Mouse (Mus musculus): Measurements from ENCODE around the gene D3Ertd254e. TPM values are rescaled to one million over a fixed set of nuclear protein-coding genes. Genes with fewer than 3 reads are reported as not detected.

Gene D3Ertd254e
- total RNA-seq, 2 experiments from 2014 or later: 17.7 to 19.6 TPM

DNA sequence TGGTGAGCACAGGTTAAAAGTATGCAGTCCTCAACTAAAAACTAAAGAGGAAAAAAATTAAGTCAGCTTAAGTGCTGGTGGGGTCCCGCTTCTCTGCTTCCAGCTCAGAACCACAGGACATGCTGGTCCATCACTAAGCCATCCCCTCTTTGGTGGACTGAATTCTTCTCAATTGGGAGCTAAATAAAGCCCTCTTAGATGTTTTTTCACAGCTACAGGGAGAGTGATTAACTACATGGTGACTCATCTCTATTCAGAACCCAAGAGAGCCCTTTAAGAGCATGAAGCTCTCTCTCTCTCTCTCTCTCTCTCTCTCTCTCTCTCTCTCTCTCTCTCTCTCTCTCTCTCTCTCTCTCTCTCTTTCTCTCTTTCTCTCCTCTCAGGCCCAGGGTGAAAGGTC lies 20.5 kb downstream of the D3Ertd254e start:
- intact Hi-C loops (cut with DNase I): no loop called here
- Histone ChIP-seq H3K27ac (no peak overlapping the region), H3K4me3 (no peak overlapping the region)
- TF ChIP-seq CTCF (IDR thresholded peaks at IDR 0.05): no peak
- DNase-seq (ENCODE audit: extremely low spot score in 1 of 2, low spot score in 2 of 2): no peak

DNA sequence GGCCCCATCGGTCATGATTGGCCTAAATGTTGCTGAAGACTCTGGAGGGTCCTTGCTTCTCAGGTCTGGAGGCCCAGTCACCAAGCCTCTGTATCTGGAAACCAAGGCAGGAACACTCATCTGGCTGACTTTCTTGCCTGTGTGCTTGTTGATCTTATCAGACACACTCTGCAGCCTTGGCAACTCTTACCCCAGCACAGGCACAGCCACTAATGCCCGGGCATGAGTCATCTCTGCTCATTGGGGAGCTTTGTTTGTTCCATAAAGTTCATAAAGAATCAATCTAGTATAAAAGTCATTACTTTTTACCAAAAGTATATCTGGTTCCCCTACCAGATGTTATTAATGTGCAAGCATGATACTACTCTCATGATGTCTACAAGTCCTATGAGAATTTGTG lies 22.9 kb downstream of the D3Ertd254e start:
- intact Hi-C loops (cut with DNase I): no loop called here
- no peak for TF ChIP-seq CTCF (IDR thresholded peaks at IDR 0.05)
- Histone ChIP-seq H3K4me3 (no peak overlapping the region), H3K27ac (no peak overlapping the region)
- DNase-seq (ENCODE audit: extremely low spot score in 1 of 2, low spot score in 2 of 2): no peak

DNA sequence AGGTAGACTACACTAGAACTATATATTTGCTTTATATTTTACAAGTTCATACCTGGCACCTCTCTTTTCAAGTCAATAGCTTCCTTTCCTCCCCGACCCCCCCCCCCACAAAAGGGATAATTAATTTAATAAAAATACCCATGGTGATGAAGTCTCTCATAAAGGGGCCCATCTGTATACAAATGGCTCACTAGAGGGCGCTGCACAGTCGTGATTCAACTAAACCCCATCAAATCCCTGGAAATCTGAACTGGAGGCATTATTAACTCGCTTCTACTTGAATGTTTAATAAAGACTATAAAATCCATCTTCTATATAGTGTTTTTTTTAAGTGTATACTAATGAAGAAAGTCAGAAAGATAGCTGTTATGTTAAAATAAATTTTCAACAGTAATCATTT lies 30.7 kb downstream of the D3Ertd254e start:
- intact Hi-C loops (cut with DNase I): loop anchor here (1.0 kb wide), 1 partner anchor 314 kb away; no protein-coding TSS in a partner anchor
- peak; percentile 48 to 49 for DNase-seq (ENCODE audit: extremely low spot score in 1 of 2, low spot score in 2 of 2)
- peak; percentile 64 for TF ChIP-seq CTCF (IDR thresholded peaks at IDR 0.05)
- Histone ChIP-seq H3K4me3 (no peak overlapping the region), H3K27ac (no peak overlapping the region)

DNA sequence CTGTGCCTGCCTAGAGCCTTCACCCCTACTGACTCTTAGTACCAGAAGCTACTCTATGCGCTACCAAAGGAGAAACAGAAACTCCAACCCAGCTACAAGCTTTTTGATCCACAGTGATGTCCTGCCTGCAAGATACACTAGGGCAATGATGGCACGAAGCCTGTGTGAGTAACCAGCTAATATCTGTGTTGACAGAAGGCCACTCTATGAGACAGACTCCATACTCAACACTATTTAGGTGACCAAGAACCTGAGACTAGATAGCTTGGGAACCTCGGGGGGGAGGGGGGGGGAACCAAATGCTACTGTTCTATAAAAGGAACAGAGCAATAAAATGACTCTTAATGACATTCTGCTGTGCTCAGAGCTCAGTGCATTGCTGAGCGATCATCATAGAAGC lies 35.7 kb downstream of the D3Ertd254e start:
- no peak overlapping the region for H3K27ac ChIP-seq
- no peak for TF ChIP-seq CTCF (IDR thresholded peaks at IDR 0.05)
- no peak for DNase-seq (ENCODE audit: extremely low spot score in 1 of 2, low spot score in 2 of 2)
- intact Hi-C loops (cut with DNase I): no loop called here
- no peak overlapping the region for H3K4me3 ChIP-seq

DNA sequence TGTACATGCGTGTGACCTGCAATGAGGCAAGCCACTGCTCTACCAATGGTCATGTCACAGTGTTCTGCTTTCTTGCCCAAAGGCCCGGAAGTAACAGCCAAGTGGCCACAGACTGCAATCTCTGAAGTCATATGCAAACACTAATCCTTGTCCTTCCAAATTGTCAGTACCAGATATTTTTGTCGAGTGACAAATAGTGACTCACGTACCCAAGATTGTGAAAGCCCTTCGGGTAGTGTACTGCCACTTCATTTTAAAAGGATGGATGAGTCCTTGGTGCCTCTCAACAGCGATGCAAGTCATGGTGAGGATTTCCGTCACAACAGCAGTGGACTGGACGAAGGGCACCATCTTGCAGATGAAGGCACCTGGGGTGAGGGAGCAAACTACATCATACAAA lies 38.4 kb downstream of the D3Ertd254e start:
- no peak for DNase-seq (ENCODE audit: extremely low spot score in 1 of 2, low spot score in 2 of 2)

DNA sequence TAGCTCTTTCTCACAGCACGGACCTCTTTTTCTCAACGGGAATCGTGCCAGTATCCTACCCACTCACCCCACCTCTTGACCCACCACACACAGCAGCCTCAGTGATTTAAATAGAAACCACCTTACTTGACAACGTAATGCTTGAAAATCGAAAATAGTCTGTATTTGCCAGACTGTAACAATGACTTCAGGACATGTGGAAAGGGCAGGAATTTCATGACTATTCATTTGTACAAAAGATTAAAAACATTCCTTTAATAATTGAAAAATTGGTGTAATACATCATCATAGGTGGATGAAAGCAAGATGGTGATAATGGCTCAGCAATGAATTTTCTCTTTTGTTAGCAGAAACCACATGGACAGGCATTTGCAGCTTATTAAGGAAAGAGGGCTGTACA lies 50.3 kb downstream of the D3Ertd254e start:
- intact Hi-C loops (cut with DNase I): no loop called here

More for the DNA sequence above, 38.4 kb downstream of the D3Ertd254e start:
- intact Hi-C loops (cut with DNase I): no loop called here
- Histone ChIP-seq H3K27ac (no peak overlapping the region), H3K4me3 (no peak overlapping the region)
- no peak for TF ChIP-seq CTCF (IDR thresholded peaks at IDR 0.05)

DNA sequence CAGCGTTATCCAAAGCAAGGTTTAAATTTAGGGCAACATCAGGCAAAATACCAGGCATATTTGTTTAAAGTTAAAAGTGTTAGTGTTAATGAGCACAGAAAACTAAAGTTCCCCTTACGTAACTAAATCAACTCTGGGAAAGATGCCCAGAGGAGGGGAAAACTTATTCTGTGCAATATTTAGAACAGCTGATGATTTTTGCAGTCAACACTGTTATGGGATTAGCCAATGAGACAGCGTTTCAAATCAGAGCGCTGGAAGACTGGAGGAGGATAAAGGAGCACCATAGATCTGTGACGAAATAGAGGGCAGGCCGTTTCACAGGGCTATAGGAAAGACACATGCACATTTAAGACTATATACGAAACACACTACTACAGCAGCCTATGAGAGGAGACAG lies 52.1 kb downstream of the D3Ertd254e start:
- H3K4me3 ChIP-seq: no peak overlapping the region
- no peak for TF ChIP-seq CTCF (IDR thresholded peaks at IDR 0.05)
- intact Hi-C loops (cut with DNase I): no loop called here
- no peak for DNase-seq (ENCODE audit: extremely low spot score in 1 of 2, low spot score in 2 of 2)
- H3K27ac ChIP-seq: peak overlapping the region; percentile 24; the same call in 1 of the 2 replicates

More for the DNA sequence above, 50.3 kb downstream of the D3Ertd254e start:
- DNase-seq (ENCODE audit: extremely low spot score in 1 of 2, low spot score in 2 of 2): no peak
- Histone ChIP-seq H3K4me3 (no peak overlapping the region), H3K27ac (no peak overlapping the region)
- no peak for TF ChIP-seq CTCF (IDR thresholded peaks at IDR 0.05)

DNA sequence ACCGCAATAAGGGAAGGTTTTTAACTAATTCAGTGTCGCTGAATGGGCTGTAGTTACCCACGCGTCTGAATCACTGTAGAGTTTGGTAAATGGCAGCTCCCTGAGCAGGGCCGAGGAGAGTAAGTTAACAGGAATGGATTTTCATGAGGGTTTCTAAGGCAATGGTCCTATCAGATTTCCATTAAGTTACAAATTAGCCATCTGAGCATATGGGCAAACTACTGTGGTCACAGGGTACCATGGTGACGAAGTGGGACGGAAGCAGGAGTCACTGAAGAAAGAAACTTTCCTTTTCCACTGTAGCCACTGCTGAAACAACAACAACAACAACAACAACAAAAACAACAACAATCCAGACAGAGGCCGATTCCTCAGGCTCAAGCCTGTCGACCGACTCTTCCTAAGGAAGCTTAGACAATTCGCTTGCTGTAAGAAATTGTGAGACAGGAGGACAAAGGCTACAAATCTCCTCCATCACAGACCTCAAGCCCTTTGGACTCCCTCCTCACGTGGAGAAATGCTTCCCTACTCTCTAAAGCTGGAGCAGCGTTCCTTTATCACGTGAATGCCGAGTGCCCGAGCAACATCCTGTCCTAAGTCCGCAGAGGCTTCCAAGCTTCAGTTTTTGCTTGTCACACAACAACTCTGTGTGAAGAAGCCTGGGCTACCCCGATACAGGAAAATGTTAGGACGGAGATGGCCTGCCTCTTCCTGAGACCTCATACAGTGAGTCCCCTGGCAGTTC lies 56.9 kb downstream of the D3Ertd254e start:
- DNase-seq (ENCODE audit: extremely low spot score in 1 of 2, low spot score in 2 of 2): no peak
- no peak for TF ChIP-seq CTCF (IDR thresholded peaks at IDR 0.05)
- Histone ChIP-seq H3K4me3 (no peak overlapping the region), H3K27ac (no peak overlapping the region)
- intact Hi-C loops (cut with DNase I): no loop called here

DNA sequence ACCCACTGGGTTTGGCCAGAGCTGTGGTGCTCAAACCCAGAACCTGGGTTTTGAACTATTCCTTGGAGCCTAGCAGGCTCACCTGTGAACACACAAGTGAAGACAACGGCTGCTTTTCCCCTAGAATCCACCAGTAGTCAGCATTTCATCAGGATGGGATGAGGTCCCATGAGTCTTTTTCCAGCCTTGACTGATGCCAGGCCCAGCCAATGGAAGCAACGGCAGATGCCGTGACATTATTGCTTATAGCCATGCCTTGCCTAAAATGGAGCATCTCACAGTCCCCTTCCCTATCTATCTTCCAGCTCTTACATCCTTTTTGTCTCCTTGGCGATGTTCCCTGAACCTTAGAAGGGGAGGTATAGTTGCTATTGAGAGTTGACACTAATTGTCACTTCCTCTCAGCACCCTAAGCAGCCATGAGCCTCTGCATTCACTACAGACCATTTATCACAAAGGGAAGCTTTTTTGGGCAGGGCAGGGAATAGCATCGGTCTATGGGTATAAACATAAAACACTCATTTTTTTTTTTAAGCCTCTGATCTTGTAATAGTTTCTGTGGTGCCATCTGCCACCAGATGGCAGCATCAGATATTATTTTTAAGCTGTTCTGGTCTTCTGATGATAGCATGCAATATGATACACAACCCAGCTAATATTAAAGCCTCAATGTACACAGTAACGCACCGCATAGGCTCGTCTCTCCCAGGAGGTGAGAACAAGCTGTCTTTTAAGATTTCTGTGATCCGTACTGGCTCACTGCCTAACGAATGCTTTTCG lies 59.1 kb downstream of the D3Ertd254e start:
- Histone ChIP-seq H3K4me3 (no peak overlapping the region), H3K27ac (no peak overlapping the region; the same call in 1 of the 2 replicates)
- peak; percentile 72 for TF ChIP-seq CTCF (IDR thresholded peaks at IDR 0.05)
- DNase-seq (ENCODE audit: extremely low spot score in 1 of 2, low spot score in 2 of 2): peak; percentile 47 to 51
- intact Hi-C loops (cut with DNase I): loop anchor here (1.0 to 5.0 kb wide), 3 partner anchors 122 to 285 kb away; no protein-coding TSS in a partner anchor

DNA sequence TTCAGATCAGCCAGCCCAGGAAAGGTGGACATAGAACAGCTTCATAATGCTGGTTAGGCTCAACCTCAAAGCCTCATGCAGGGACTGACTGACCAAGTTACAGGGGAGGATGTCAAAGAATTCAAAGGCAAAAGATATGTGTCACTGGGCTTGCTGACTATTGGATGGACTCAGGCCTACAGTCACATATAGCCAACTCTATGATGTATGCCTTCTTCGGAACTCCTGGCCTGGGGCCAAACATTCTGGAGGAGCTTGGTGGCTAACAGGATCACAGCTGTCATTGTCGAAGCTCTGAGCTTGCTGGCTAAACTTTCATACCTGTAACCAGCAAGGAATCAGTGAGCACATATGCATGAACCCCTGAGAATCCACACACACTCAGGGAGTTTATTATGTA lies 60.1 kb downstream of the D3Ertd254e start:
- no peak for TF ChIP-seq CTCF (IDR thresholded peaks at IDR 0.05)

DNA sequence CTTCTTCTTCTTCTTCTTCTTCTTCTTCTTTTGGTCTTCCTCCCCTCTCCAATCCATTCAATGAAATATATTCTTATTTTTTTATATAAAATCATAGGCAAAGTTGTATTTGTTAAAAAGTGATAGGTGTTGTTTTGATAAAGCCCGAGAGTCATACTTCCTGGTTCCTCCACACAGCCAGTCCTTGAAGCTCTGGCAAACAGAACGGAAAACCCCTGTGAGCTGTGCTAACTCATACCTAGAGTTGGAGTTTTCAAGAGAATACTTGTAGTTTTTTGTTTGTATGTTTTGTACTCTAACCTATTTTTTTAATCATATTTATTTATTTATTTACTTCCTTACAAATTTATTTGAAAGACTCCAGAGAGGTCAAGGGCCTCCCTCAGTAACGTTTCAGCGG lies 61.9 kb downstream of the D3Ertd254e start:
- no peak overlapping the region for H3K27ac ChIP-seq
- no peak for TF ChIP-seq CTCF (IDR thresholded peaks at IDR 0.05)
- intact Hi-C loops (cut with DNase I): loop anchor here (5.0 kb wide), 1 partner anchor 120 kb away; no protein-coding TSS in a partner anchor
- H3K4me3 ChIP-seq: no peak overlapping the region
- no peak for DNase-seq (ENCODE audit: extremely low spot score in 1 of 2, low spot score in 2 of 2)

More for the DNA sequence above, 60.1 kb downstream of the D3Ertd254e start:
- intact Hi-C loops (cut with DNase I): loop anchor here (1.0 to 5.0 kb wide), 3 partner anchors 121 to 284 kb away; no protein-coding TSS in a partner anchor
- Histone ChIP-seq H3K4me3 (no peak overlapping the region), H3K27ac (no peak overlapping the region)
- DNase-seq (ENCODE audit: extremely low spot score in 1 of 2, low spot score in 2 of 2): no peak

Other genes with a start within 250 kb of the D3Ertd254e start
- gene Dcun1d1, start 213.6 kb upstream of the D3Ertd254e start, total RNA-seq (2021): 10 to 100 TPM; 70.2 to 77.4 TPM
- gene Mccc1, start 150.3 kb upstream of the D3Ertd254e start, total RNA-seq (2021): 10 to 100 TPM; 35.4 to 43.6 TPM
- gene Ccdc144b, start 97.5 kb upstream of the D3Ertd254e start, total RNA-seq (2021): not detected
- gene Acad9, start 85.0 kb upstream of the D3Ertd254e start, total RNA-seq (2021): 10 to 100 TPM; 45.6 to 48.2 TPM
- 1 to 10 TPM; 4.6 to 4.7 TPM for gene Qrfpr, start 71.3 kb downstream of the D3Ertd254e start, total RNA-seq (2021)